Mouse (Mus musculus): ENCODE measurements around the gene Dgkd. TPM values are rescaled to one million over a fixed set of nuclear protein-coding genes. Genes with fewer than 3 reads are reported as not detected.

Dgkd gene
- polyA plus RNA-seq, 1 experiment from 2014 or later, result 42.7 TPM

GRCm38 (mm10) chr1:87900979-87901378 lies 47.9 kb downstream of the Dgkd start:
- H3K9ac ChIP-seq, result no peak overlapping the region
- H3K36me3 ChIP-seq, result no peaks in the 10 kb centered on the region; the same call in 1 of the 2 replicates
- no peak overlapping the region for H3K27ac ChIP-seq
- no peaks in the 10 kb centered on the region for H3K27me3 ChIP-seq
- ATAC-seq (ENCODE audit: low FRiP score), result no peak
- no peaks in the 10 kb centered on the region for H3K9me3 ChIP-seq
- no peaks in the 10 kb centered on the region for H3K4me1 ChIP-seq (replicated peaks)
- no peak overlapping the region for H3K4me3 ChIP-seq
- H3K4me2 ChIP-seq, result no peak overlapping the region
- WGBS, result 87% methylated on average over 6 of the region's 6 CpGs

DNA sequence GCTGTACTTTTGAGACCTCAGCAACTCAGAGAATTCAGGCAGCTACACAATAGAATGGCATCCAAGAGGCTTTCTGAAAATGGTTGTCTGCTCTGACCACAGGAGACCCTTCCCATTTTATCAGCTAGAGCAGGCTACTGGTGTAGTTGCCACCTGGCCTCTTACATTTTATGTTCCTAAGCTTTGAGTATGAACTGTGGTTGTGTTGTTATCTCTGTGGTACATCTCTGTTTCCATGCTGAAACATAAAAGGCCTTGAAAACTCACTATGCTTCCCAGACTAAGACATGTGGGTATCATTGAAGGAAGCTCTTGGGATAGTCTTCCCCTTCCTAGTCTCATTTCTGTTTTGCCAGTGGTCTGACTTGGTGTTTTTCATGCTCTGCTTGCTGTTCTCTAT lies 49.1 kb downstream of the Dgkd start:
- ATAC-seq (ENCODE audit: low FRiP score), result no peak
- Histone ChIP-seq H3K4me1 (replicated peaks) (no peaks in the 10 kb centered on the region), H3K9ac (no peak overlapping the region), H3K27me3 (no peaks in the 10 kb centered on the region), H3K9me3 (no peaks in the 10 kb centered on the region), H3K4me3 (no peak overlapping the region), H3K36me3 (no peaks in the 10 kb centered on the region; the same call in 1 of the 2 replicates), H3K4me2 (no peak overlapping the region), H3K27ac (no peak overlapping the region)

- Histone ChIP-seq H3K4me2 (no peak overlapping the region), H3K27me3 (no peaks in the 10 kb centered on the region), H3K4me3 (no peak overlapping the region), H3K4me1 (replicated peaks) (no peaks in the 10 kb centered on the region), H3K27ac (no peak overlapping the region), H3K9ac (no peak overlapping the region), H3K36me3 (peaks cover 5% of the 10 kb centered on the region; the same call in 1 of the 2 replicates), H3K9me3 (no peaks in the 10 kb centered on the region)
- WGBS, result 89% methylated on average over 5 of the region's 5 CpGs
- ATAC-seq (ENCODE audit: low FRiP score), result no peak
Measured at GRCm38 (mm10) chr1:87906361-87906956, 53.4 kb downstream of the Dgkd start.

DNA sequence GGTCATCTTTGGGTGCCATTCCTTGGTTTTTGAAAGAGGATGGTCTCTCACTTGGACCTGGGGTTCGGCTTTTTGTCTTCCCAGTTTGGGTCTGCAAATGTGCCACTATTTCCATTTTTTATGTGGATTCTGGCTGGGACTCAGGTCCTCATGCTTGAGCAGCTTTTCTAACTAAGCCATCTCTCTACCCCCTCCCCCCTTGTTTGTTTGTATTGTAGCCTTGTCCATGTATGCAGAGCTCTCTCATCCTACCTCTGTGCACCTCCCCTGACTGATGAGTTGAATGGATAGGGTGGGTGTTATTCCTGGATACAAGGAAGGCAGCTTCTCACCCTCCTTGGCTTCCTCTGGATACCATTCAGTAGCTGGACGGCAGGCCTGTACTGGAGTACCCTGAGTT lies 54.9 kb downstream of the Dgkd start:
- Histone ChIP-seq H3K9ac (no peak overlapping the region), H3K4me2 (no peak overlapping the region), H3K4me1 (replicated peaks) (no peaks in the 10 kb centered on the region), H3K27me3 (no peaks in the 10 kb centered on the region), H3K9me3 (no peaks in the 10 kb centered on the region), H3K36me3 (peaks cover 5% of the 10 kb centered on the region; the same call in 1 of the 2 replicates), H3K27ac (no peak overlapping the region), H3K4me3 (no peak overlapping the region)
- no peak for ATAC-seq (ENCODE audit: low FRiP score)
- WGBS, result 94% methylated on average over 2 of the region's 2 CpGs

- Histone ChIP-seq H3K4me1 (replicated peaks) (no peaks in the 10 kb centered on the region), H3K36me3 (peaks cover 5% of the 10 kb centered on the region; the same call in 1 of the 2 replicates), H3K27me3 (no peaks in the 10 kb centered on the region), H3K4me3 (no peak overlapping the region), H3K9ac (no peak overlapping the region), H3K4me2 (no peak overlapping the region), H3K27ac (no peak overlapping the region), H3K9me3 (no peaks in the 10 kb centered on the region)
- WGBS, result 89% methylated on average over 3 of the region's 3 CpGs
- ATAC-seq (ENCODE audit: low FRiP score), result no peak
Measured at GRCm38 (mm10) chr1:87908736-87909135, 55.6 kb downstream of the Dgkd start.

GRCm38 (mm10) chr1:87909565-87909964 lies 56.5 kb downstream of the Dgkd start:
- no peak for ATAC-seq (ENCODE audit: low FRiP score)
- Histone ChIP-seq H3K36me3 (peaks cover 5% of the 10 kb centered on the region; the same call in 1 of the 2 replicates), H3K9ac (no peak overlapping the region), H3K4me1 (replicated peaks) (no peaks in the 10 kb centered on the region), H3K4me3 (no peak overlapping the region), H3K4me2 (no peak overlapping the region), H3K27ac (no peak overlapping the region), H3K9me3 (no peaks in the 10 kb centered on the region), H3K27me3 (no peaks in the 10 kb centered on the region)

DNA sequence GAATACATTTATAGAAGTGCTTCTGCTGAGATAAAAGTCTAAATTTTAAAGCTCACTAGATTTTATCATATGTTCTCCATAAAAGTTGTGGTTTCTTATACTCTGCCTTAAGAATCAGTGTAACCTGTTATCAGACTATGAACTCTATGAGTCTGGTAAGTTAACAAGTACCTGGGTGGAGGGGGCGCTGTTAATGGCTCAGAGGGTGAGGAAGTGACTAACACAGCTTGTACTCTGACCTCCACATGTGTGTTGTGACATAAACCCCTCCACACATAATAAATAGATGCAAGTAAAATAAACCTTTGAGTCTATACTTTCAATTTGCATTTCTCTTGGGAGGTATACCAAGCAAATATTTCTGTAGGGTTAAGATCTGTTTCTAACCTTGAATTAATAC lies 57.3 kb downstream of the Dgkd start:
- no peak overlapping the region for H3K9ac ChIP-seq
- WGBS, result 92% methylated on average over 1 of the region's 1 CpGs
- no peaks in the 10 kb centered on the region for H3K4me1 ChIP-seq (replicated peaks)
- no peak overlapping the region for H3K27ac ChIP-seq
- no peak overlapping the region for H3K4me2 ChIP-seq
- H3K9me3 ChIP-seq, result no peaks in the 10 kb centered on the region
- H3K36me3 ChIP-seq, result peaks cover 11% of the 10 kb centered on the region
- H3K4me3 ChIP-seq, result no peak overlapping the region
- no peaks in the 10 kb centered on the region for H3K27me3 ChIP-seq
- no peak for ATAC-seq (ENCODE audit: low FRiP score)

DNA sequence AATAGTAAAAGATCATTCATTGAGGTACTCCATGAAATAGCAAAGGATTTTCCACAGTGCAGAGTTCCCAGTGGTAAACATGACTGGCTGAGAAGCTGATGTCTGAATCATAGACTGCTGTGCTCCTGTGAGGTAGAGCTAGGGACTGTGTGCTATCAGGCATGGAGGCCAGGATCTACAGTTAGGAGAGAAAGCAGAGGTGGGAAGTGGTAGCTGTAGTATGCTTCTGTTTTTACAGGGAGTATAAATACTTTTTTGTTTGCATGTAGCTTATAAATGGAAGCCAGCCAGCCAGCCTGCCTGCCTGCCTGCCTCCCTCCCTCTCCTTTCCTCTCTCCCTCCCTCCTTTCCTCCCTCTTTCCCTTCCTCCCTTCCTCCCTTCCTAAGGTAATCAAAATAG lies 60.3 kb downstream of the Dgkd start:
- Histone ChIP-seq H3K27ac (no peak overlapping the region), H3K4me3 (no peak overlapping the region), H3K9me3 (no peaks in the 10 kb centered on the region), H3K4me2 (no peak overlapping the region), H3K36me3 (peaks cover 33% of the 10 kb centered on the region), H3K27me3 (no peaks in the 10 kb centered on the region), H3K9ac (no peak overlapping the region), H3K4me1 (replicated peaks) (no peaks in the 10 kb centered on the region)
- ATAC-seq (ENCODE audit: low FRiP score), result no peak

GRCm38 (mm10) chr1:87917361-87917760 lies 64.3 kb downstream of the Dgkd start:
- Histone ChIP-seq H3K27me3 (no peaks in the 10 kb centered on the region), H3K4me2 (no peak overlapping the region), H3K36me3 (peaks cover 45% of the 10 kb centered on the region), H3K9me3 (no peaks in the 10 kb centered on the region), H3K4me1 (replicated peaks) (no peaks in the 10 kb centered on the region), H3K4me3 (no peak overlapping the region), H3K27ac (no peak overlapping the region), H3K9ac (no peak overlapping the region)
- 95% methylated on average over 3 of the region's 3 CpGs for WGBS
- no peak for ATAC-seq (ENCODE audit: low FRiP score)

- H3K36me3 ChIP-seq, result peaks cover 45% of the 10 kb centered on the region
- H3K4me1 ChIP-seq (replicated peaks), result no peaks in the 10 kb centered on the region
- H3K27me3 ChIP-seq, result no peaks in the 10 kb centered on the region
- H3K4me2 ChIP-seq, result no peak overlapping the region
- H3K9me3 ChIP-seq, result no peaks in the 10 kb centered on the region
- H3K4me3 ChIP-seq, result no peak overlapping the region
- no peak overlapping the region for H3K9ac ChIP-seq
- 93% methylated on average over 2 of the region's 2 CpGs for WGBS
- no peak for ATAC-seq (ENCODE audit: low FRiP score)
- no peak overlapping the region for H3K27ac ChIP-seq
Measured at GRCm38 (mm10) chr1:87918061-87918460, 65.0 kb downstream of the Dgkd start.

DNA sequence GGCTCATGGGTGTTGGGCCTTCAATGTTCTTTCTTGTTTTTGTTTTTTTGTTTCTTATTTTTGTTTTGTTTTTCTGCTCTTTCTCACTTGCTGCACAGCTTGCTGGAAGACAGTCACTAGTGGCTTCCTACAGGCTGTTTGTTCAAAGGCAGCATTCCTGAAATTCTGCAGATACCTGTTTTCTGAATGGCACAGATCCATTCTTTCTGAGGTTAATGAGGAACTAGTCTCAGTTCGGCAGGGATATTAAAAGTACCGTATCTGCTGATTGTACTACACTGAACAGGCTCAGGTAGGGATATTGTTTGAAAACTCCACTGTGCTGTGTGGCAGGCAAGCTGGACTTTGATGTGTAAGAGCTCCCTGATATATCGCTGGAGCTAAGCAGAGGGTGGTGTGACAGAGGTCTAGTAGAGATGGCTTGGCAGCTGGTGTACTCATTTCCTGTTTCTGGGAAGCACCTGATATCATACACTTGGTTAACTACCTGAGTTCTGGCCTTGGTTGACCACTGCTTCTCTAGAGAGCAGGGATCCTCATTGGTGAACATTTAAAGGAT lies 67.0 kb downstream of the Dgkd start:
- WGBS, result 88% methylated on average over 3 of the region's 3 CpGs
- Histone ChIP-seq H3K9me3 (no peaks in the 10 kb centered on the region), H3K4me2 (no peak overlapping the region), H3K36me3 (peaks cover 62% of the 10 kb centered on the region), H3K9ac (no peak overlapping the region), H3K27ac (no peak overlapping the region), H3K4me1 (replicated peaks) (no peaks in the 10 kb centered on the region), H3K27me3 (no peaks in the 10 kb centered on the region), H3K4me3 (no peak overlapping the region)
- no peak for ATAC-seq (ENCODE audit: low FRiP score)

GRCm38 (mm10) chr1:87922666-87923065 lies 69.6 kb downstream of the Dgkd start:
- H3K4me1 ChIP-seq (replicated peaks), result no peaks in the 10 kb centered on the region
- no peak overlapping the region for H3K9ac ChIP-seq
- no peak overlapping the region for H3K4me2 ChIP-seq
- no peak for ATAC-seq (ENCODE audit: low FRiP score)
- no peaks in the 10 kb centered on the region for H3K9me3 ChIP-seq
- WGBS, result 66% methylated on average over 1 of the region's 1 CpGs
- peaks cover 70% of the 10 kb centered on the region for H3K36me3 ChIP-seq
- H3K27me3 ChIP-seq, result no peaks in the 10 kb centered on the region
- H3K27ac ChIP-seq, result no peak overlapping the region
- H3K4me3 ChIP-seq, result no peak overlapping the region

GRCm38 (mm10) chr1:87924888-87925287 lies 71.8 kb downstream of the Dgkd start:
- WGBS, result 92% methylated on average over 4 of the region's 4 CpGs
- no peak overlapping the region for H3K4me2 ChIP-seq
- no peak for ATAC-seq (ENCODE audit: low FRiP score)

More at GRCm38 (mm10) chr1:87924888-87925287, 71.8 kb downstream of the Dgkd start:
- no peaks in the 10 kb centered on the region for H3K27me3 ChIP-seq
- H3K9me3 ChIP-seq, result no peaks in the 10 kb centered on the region
- H3K27ac ChIP-seq, result no peak overlapping the region
- peaks cover 63% of the 10 kb centered on the region for H3K36me3 ChIP-seq
- H3K4me1 ChIP-seq (replicated peaks), result peaks cover 4% of the 10 kb centered on the region; the same call in 1 of the 2 replicates
- no peak overlapping the region for H3K4me3 ChIP-seq
- no peak overlapping the region for H3K9ac ChIP-seq

Data from hindbrain, embryonic 13.5 days (tissue).